Mouse (Mus musculus) B cell, adult 2 months (primary cell): Measurements from ENCODE around the gene Clec4d.
"Not testable (repeated sequence)": the region's sequence is repeated elsewhere in the genome, so short reads cannot be mapped to it uniquely, and the experiment has no call there.

Experiments used
- DNase-seq, 2 experiments: peaks; one replicate each; pipeline ENCODE4 v3.0.0; 2022

The Clec4d gene

DNA sequence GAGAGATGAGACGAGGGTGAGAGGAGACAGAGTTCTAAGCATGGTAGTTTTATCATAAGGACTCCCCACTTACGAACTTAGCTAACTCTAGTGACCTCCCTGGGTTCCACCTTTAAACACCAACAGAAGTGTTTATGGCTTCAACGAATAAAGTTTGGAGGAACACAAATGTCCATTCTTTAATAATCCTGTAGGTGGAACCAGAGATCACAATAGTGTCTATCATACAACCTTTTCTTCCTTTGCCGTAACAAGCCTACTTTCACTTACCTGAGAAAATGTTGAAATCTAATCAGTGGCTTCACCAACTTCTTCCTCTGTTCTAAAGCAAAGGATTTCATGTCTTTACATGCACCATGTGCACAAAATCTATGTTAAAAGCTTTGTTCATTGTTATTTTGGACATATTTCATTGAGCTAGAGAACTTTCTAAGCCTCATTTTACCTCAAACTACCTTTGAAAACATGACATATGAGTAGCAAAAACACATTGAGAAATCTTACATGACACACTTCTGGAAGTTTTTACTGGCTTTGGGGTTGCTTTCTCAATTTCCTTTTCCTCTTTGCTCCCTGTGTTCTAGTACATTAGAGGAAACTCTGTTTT, at the start of gene Clec4d:
Gene Clec4d (plus strand): TSS at position 557 of the 607 bp plus-strand sequence.
- DNase-seq, result no peak

DNA sequence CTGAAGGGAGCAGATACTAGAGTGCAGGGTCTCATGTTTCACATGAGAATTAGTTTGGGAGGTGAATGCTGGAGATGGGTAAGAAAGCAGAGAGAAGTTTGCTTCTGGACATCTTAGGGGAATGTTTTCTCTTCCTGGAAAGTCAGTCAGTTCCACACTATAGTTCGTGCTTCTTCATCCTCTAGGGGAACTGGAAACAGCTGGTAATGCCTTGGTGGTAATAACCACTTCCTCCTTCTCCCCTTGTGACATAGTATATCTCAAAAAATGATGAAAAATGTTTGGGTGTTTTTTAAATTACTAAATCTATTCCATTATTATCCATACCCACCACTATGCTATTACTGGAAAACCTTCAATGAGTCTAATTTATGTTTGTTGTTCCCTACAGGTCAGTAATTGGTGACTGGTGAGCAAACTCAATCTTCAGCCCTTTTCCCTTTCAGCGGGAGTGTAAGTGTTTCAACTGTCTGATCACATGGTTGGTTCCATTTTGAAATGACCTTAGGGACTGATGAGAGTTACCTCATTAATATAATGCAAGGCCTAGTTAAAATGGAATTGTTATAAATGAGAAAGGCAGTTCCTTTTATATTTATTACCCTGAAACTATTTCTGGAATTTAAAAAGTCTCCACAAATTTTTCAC, 34.3 kb upstream of the Clec4d start:
- DNase-seq, result no peak

DNA sequence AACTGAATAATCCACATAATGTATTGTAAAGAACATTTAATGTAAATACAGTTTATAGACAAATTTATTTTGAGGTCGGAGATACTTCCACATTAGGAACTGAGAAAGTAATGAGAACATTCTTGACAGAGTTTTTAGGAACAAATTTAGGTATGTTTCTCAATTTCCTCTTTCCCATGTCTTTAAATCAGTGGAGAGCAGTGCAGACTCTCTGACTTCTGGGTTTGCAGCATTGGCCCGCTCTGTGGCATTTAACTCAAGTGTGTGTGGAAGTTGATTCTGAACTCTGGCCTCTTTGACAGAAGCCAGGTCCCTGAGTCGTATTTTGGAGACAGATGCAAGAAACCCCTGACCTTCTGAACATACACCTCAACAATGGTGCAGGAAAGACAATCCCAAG, 32.3 kb upstream of the Clec4d start, which contains the start of gene Clec4n:
Gene Clec4n (plus strand): TSS at position 200 of the 400 bp plus-strand sequence.
- DNase-seq, result no peak

DNA sequence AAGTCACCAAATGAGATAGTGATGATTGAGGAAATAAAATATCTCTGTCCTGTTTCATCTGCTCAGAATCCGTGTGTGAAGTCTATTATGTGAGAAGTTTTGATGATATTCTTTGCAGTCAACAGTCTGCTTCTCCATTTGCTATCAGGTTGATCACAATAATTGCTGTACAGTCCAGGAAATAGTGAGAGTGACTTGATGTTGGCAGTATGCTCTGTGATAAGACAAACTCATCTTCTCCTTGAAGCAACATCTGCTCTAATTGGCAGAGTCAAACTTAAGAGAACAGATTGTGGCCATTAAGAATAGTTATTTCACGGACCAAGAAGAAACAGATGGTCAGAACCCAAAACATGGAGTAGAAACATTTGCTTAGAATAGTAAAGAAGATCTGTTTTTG, 30.8 kb upstream of the Clec4d start:
- no peak for DNase-seq

DNA sequence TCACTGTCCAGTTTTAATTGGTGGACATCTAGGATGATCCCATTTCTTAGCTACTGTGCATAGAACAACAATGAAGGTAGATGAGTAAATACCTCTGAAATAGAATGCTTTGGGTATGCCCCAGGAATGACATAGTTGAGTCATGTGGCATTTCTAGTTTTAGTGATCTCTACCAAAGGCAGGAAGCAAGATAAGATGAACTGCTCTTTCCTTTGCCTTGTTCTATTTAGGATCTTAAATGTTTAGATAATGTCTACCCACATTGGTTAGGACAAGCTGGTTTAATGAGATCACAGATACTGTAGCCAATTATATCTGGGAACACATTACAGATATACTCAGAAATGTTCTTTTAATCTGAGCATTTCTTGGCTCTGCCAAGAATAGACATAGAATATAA, 24.3 kb upstream of the Clec4d start:
- DNase-seq, result no peak

DNA sequence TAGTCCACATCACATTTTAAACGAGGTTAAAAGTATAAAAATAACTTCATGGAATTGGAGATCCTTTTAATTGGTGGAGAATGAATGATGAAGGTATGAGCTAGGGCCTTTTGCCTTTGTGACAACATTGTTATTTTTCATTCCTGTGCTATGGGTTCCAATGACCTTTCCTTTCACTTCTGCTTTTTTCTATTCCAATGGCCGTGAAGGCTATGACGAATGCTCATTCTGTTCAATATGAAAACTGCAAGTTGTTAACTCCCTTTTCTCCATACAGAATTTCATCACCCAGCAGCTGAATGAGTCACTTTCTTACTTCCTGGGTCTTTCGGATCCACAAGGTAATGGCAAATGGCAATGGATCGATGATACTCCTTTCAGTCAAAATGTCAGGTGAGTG, 17.7 kb upstream of the Clec4d start:
- DNase-seq, result no peak

DNA sequence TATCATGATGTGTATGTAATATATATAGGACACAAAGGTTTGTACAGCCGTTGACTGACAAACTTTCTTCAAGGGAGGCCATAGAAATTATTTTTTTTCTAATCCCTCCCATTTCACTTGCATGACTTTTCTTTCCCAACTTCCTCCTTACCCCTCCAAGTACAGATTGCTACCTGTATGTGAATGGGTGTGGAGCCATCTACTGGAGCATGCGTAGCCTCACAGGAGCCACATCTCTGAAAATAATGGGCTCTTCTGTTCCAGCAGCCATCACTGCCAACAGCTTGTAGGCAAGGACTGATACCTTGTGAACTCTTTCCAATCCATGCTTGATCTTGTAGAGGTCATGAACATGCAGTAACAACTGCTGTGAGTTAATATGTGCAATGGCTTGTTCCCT, 13.0 kb upstream of the Clec4d start:
- not testable (repeated sequence) for DNase-seq

DNA sequence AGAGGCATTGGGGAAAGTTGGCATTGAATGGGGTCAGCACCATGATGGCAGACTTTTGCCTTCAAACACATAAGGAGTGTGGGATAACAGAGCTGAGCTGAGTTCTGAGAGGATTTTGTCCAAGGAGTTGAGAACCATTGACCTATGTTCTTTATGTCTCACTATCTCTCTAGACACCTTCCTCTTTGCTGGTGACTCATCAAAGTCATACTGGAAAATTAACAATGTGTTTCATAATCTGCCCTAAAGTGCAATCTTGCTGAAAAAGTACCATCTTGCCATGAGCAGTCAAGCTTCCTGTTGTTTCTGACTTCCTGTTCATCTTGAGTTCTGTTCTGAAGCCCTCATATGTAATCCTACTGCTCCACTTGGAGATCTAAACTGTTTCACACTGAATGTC, 9.2 kb upstream of the Clec4d start:
- no peak for DNase-seq

DNA sequence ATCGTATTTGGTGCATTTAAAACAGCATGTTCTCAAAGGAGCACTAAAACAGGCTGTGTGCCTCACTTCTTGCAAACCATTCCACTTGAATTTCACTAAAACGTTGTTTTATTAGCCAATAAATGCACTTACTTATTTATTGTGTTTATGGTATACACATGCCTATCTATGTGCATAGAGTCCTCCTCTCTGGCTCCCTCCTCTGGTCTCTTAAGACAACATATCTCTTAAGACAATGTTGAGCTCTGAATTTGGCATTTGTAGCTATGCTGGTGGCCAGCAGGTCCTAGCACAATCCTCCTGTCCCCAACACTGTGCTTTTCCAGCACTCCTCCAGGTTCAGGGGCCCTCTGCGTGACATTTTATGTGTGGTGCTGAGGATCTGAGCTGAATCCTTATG, 3.0 kb upstream of the Clec4d start:
- DNase-seq, result no peak

DNA sequence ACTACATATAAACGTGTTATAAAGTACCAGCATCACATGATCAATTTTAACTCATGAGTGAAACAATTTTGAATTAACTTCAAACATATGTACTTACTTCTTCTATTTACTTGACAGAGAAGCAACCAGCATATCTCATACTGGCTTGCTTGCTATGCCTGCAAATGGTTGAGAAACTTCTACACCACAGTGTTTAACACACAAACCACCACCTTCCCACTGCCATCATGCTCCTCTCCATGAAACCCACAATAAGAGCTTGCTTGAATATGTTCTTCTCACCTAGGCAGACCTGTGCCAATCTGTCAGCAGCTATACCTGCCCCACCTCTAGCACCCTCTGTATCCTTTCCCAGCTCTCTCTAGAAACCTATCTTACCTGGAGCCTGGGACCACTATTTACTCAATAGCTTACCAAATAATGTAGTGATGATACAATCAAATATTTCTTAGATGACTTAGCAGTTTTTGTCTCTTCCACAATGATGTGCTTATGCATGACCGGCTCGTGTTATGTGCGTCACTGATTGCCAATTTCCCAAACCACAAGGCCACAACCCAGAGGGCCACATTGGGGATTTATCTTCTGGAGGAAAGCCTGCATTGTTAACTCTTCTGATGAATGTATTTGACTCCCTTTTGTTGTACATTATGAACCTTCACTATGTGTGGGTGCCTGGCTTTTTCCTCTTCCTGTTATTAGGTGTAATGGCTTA, 1.9 kb upstream of the Clec4d start:
- DNase-seq, result no peak

DNA sequence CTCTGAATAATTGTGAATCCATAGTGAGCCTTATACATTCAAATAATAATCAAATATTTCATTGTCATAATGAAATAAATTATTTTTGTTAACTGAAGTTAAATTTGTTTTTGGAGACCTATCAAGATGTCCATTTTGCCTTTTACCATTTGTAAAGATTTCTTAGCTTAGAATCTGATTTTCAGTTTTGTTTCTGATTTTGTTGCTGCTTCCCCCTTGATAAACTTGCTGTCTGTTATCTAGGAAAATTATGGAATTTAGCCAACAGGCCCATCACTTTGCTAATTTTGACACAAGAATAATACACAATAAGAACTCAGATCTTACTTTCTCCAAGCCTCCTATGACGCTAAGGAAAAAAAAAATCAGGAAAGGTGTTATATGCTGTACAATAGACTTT, 1.0 kb upstream of the Clec4d start:
- no peak for DNase-seq

DNA sequence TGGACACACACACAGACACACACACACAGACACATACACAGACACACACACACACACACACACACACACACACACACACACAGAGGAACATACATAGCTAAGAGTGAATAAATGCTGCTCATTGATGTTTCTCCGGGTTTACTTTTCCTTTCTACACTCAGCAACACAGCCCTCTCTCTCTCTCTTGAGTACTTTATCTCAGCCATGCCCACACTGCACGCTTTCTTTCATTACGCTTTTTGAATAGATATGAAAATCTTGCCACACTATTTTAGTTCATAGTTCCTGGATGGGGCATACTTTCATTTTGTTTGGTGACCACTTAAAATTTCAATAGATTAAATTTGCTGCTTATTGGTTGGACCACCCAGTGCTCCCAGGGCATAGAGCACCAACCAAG, 2.3 kb downstream of the Clec4d start:
- DNase-seq, result no peak

DNA sequence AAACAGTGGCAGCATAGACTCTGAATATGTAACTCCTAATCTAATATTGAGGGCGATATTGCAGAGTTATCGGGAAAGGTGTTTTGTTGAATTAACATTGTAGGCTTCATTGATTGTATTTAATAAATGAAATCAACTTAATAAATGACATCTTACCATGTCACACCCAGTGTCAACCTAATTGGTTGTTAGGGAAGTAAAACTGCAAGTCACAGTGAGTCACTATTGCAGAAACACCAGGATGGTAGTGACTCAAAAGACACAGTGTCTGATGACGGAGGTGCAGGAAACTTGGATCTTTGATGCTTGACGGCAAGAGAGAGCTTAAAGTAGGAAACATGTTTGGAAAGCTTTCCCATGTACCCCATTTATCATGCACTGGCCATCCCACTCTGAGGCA, 3.9 kb downstream of the Clec4d start:
- DNase-seq, result no peak

DNA sequence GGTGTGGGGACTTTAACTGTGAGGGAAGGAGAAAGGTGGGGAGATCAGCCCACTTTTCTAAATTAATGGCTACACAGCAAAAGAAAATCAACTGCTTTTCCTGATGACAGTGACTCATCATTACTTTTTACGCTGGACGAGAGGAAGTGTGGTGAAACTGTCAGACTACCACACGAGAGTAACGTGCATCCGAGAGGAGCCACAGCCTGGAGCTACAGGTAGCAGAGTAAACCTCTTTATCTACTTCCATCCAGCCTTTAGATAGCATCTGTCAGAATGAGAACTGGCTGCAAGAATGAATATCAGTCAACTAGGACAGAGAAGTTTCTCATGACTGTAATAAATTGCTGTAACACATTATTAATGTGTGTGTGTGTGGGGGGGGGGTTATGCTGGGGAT, 5.0 kb downstream of the Clec4d start:
- DNase-seq, result no peak

DNA sequence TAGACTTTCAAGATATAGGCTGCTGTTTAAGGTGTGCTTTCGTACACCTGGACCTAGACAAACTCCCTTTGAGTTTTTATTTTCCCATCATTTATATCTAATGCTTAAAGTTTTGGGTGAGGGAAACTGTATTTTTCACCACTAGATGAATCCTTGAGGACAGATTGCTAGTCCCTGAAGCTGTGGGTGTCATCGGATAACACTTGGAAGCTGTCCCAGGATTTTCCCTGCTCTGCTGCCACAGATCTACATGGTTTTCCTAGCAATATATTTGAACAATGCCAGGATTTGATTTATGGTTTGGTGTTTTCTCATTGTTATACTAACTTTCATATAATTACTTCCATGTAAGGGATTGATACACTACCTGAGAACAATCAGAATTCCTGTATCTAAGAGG, 17.5 kb downstream of the Clec4d start:
- no peak for DNase-seq

DNA sequence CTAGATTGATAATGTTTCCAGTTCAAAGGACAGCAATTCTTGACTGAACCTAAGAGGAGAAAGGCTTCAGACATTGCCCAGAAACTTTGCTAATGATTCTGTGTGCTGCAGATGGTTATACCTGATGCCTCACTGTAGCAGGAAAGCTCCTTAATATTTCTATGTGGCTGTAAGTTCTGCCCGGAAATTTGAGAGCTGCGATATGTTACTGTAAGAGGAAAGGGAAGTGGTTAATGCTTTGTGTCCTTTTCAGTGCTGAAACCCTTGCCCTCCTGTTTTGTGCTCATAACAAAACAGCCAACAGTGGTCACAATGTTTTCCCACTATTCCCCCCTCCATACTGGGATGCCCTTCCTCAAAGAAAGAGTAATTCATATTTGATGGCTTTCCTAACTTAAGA, 24.4 kb downstream of the Clec4d start:
- DNase-seq, result no peak

DNA sequence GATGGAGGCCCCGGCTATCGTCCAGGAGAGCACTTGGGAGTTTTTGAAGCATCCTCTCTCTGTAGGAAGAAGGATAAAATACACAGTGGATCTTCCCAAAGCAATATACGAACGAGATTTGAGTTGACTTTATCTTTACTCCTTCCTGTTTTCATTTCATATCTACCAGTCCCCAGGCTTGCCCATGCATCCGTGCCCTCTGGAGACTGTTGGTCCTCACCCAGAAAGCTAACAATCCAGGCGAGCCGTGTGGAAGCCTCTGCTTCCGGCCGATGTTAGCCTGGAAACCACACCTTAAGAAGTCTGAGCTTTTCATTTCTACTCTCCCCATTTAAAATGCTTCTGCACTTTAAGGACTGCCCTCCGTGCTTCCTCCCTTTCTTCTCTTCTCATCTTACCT, 27.0 kb downstream of the Clec4d start:
- DNase-seq, result no peak

DNA sequence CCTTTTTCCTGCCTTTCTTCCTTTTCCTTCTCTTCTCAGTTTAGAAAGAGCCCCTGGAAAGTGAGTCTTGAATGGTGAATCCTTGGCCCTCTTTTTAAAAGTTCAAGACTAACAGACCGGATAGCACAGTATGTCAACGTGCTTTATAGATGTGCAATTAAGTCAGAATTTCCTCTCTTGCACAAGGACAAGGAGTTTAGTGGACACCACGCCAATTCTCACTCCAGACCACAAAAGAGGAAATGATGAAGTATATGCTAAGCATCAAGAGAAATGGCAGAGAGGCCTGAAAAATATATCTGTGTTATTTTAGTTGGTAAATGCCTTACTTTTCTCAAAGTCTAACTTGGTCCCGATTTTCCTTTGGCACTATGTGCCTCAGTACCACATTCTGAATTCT, 27.8 kb downstream of the Clec4d start, which contains the start of gene Clec4e:
Gene Clec4e (minus strand): TSS at position 118 of the 400 bp plus-strand sequence.
- no peak for DNase-seq

DNA sequence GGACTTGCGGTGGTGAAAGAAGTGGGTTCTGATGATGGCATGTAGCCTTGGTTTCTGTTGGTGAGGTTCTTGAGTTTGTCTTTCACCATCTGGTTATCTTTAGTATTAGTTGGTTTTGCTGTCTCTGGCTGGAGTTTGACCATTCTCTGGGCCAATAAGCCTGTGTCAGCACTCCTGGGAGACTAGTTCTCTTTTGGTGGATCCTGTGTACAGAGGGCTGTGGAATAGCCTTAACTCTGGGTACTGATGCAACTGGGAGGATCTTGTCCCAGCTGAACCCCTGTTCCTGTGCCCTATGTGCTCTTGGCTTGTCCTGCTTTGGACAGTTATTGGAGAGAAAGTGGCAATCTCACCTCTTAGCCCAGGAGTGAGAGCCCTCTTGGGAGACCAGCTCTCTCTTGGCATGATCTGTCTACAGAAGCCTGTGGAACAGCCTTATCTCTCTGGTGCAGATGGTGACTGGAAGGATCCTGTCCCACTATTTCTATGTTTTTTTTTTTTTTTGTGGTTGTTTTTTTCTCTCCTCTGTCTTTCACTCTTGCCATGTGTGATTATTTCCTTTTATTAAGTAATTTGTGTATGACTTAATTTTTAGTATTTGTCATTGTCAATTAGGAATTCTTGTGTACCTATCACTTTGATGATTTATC, 31.0 kb downstream of the Clec4d start:
- DNase-seq, result no peak

DNA sequence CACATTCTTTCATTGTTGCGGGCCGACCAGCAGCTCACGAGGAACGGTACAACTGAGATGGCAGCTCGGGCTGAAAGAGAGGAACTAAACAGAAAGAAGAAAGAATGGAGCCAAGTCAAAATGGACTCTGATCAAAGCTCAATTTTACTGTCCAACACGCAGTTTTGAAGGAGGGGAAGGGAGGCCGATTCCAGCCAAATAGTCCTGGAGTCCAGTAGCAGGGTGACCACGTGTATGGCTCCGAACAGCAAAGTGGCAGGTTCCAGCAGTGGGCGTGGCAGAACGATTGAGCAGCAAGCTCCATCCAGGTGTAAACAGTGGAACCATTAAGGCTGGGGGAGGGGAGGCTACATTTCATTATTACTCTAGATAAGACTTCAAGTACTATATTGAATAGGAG, 31.6 kb downstream of the Clec4d start:
- DNase-seq, result not testable (repeated sequence)

DNA sequence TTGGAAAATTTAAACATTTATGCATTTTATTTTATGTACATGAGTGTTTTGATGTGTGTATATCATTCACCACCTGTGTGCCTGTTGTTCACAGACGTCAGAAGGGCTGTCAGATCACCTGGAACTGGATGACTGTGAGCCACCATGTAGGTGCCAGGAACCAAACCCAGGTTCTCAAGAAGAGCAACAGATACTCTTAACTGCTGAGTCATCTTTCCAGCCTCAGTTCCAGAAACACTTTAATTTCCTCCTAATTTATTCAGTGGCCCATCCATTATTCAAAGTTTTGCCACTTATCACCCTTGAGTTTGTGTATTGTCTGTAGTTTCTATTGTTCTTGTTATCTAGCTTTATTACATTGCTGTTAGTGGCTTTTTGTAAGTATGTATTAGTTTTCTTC, 34.8 kb downstream of the Clec4d start:
- DNase-seq, result no peak

DNA sequence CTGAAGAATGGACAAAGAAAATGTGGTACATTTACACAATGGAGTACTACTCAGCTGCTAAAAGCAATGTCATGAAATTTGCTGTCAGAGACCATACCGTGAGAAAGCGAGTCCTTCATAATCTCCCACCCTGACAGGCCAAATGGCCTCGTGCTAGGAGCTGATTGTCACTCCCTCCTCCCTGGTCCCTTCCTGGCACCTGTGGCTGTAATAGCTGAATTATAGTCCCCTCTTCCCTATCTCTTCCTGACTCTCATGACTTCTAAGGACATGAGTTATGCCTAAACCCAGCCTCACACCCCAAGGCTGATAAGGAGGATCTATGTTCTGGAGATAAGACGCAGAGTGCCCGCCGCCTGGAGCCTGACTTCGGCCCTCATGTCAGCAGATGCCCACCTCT, 44.4 kb downstream of the Clec4d start:
- DNase-seq, result not testable (repeated sequence)

DNA sequence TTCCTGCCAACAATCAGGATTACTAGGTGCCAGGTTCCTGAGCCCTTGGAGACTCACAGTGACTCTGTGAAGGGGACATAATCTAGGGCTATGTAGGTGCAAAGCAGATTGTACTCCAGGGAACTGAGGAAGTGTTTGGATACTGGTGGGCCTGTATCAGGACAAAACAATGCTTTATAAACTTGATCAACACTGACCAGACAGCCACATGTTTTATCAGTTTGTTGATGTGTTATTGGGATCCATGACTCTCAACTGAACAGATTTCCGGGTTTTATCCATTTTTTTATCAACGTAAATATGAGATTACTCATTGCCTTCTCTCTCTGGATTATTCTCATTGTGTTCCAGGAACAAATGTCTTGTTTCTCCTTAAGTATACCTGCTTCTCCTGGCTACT, 46.1 kb downstream of the Clec4d start, which contains the start of gene Vmn2r19:
Gene Vmn2r19 (plus strand): TSS at position 301 of the 400 bp plus-strand sequence.
- no peak for DNase-seq
